Mouse (Mus musculus) midbrain, postnatal 0 days (tissue): ENCODE data around the gene Mtx3. TPM values are rescaled to one million over a fixed set of nuclear protein-coding genes. Genes with fewer than 3 reads are reported as not detected.
A peak's percentile ranks its signal among the peaks of the same experiment; 100 is the strongest.
"Not testable (repeated sequence)": the region's sequence is repeated elsewhere in the genome, so short reads cannot be mapped to it uniquely, and the experiment has no call there.

ENCODE experiments used
- ATAC-seq: fragments of 200-750 bp; cut with Nextera tagmentation; 2 replicates; pipeline ENCODE4 v1.8.0; 2017; ENCODE audit warnings: moderate number of reproducible peaks, mild to moderate bottlenecking, moderate TSS enrichment, moderate library complexity; ENCODE audit not compliant: low FRiP score
- DNase-seq: peaks from one replicate; pipeline ENCODE4 v3.0.0-alpha.2; 2015; ENCODE audit warnings: low spot score
- H3K27ac ChIP-seq: fragments of 300-500 bp; sonication (generic); 2 replicates; pipeline ENCODE4 v1.5.1; 2014; ENCODE audit warnings: low read depth, mild to moderate bottlenecking, low read length, mixed read lengths
- H3K27me3 ChIP-seq: fragments of 300-500 bp; sonication (generic); 2 replicates; pipeline ENCODE4 v1.6.1; 2014; ENCODE audit warnings: low read length, control low read depth, mixed read lengths; ENCODE audit not compliant: insufficient read depth
- H3K36me3 ChIP-seq: fragments of 300-500 bp; sonication (generic); 2 replicates; pipeline ENCODE4 v1.6.1; 2014; ENCODE audit warnings: low read length, control low read depth, mixed read lengths; ENCODE audit not compliant: insufficient read depth
- H3K4me1 ChIP-seq: fragments of 300-500 bp; sonication (generic); 2 replicates; pipeline ENCODE4 v1.6.1; 2014; ENCODE audit warnings: mild to moderate bottlenecking, control low read depth, antibody characterized with exemption, low read length, mixed read lengths; ENCODE audit not compliant: insufficient read depth
- H3K4me2 ChIP-seq: fragments of 300-500 bp; sonication (generic); 2 replicates; pipeline ENCODE4 v1.6.1; 2014; ENCODE audit warnings: low read depth, mild to moderate bottlenecking, low read length, mixed read lengths; ENCODE audit not compliant: poor library complexity, severe bottlenecking
- H3K4me3 ChIP-seq: fragments of 300-500 bp; sonication (generic); 2 replicates; pipeline ENCODE4 v1.5.1; 2014; ENCODE audit warnings: low read depth, mild to moderate bottlenecking, low read length, moderate library complexity
- H3K9ac ChIP-seq: fragments of 300-500 bp; sonication (generic); replicated peaks from 2 replicates; pipeline ENCODE4 v1.6.1; 2014; ENCODE audit warnings: mild to moderate bottlenecking, low read length, moderate library complexity, mixed read lengths; ENCODE audit not compliant: poor library complexity, severe bottlenecking
- H3K9me3 ChIP-seq: fragments of 300-500 bp; sonication (generic); 2 replicates; pipeline ENCODE4 v1.6.1; 2016; ENCODE audit warnings: low read length, control low read depth
- CTCF ChIP-seq: IDR thresholded peaks from 2 replicates; pipeline ENCODE4 v1.5.1; 2016; ENCODE audit warnings: antibody characterized with exemption, mild to moderate bottlenecking
- WGBS: fragments of 180-500 bp; shearing (Covaris S2); extraction: QIAGEN DNeasy Blood & Tissue Kit; methylation state at CpG from one replicate; pipeline ENCODE4 v1.1.7; 2014; 5-methylcytosine and 5-hydroxymethylcytosine counted together
- polyA plus RNA-seq: library from polyadenylated mRNA; unstranded; fragments of >200 nt; fragmentation: Nextera tagmentation; extraction: Ambion mirVana; gene quantifications from 2 replicates; pipeline ENCODE4 v1.2.1, GENCODE M21; 2015
- total RNA-seq: library from RNA; depleted of rRNA; stranded (reverse); fragments of >200 nt; gene quantifications from 2 replicates; pipeline ENCODE4 v1.2.3, GENCODE M21; 2014; rRNA removed

Gene Mtx3
- total RNA-seq (26.9 and 27.9 TPM in 2 replicates), polyA plus RNA-seq (3.1 and 3.8 TPM in 2 replicates)

GRCm38 (mm10) chr13:92844586-92845221, at the start of gene Mtx3:
TSS of gene Mtx3 (plus strand) at chr13:92844760.
- peak within 1 kb of the TSS; percentile 65 for H3K4me2 ChIP-seq
- ATAC-seq = peak; percentile 99
- no peaks in the 10 kb centered on the region for H3K27me3 ChIP-seq
- H3K27ac ChIP-seq = peak within 1 kb of the TSS; percentile 75
- H3K36me3 ChIP-seq = peaks cover 16% of the 10 kb centered on the region
- WGBS = 2% methylated on average over 35 of the region's 40 CpGs
- peak within 1 kb of the TSS; percentile 61 for H3K4me3 ChIP-seq
- H3K4me1 ChIP-seq = 0 out of 2 replicates have a peak, but pooled peaks cover 6% of the 10 kb centered on the region
- peak; percentile 88 for DNase-seq
- TF ChIP-seq CTCF = no peak
- no peaks in the 10 kb centered on the region for H3K9me3 ChIP-seq
- H3K9ac ChIP-seq = peak within 1 kb of the TSS; percentile 64

- no peak for DNase-seq
- no peak overlapping the region for H3K27ac ChIP-seq
- no peak overlapping the region for H3K4me3 ChIP-seq
- no peaks in the 10 kb centered on the region for H3K36me3 ChIP-seq
- no peaks in the 10 kb centered on the region for H3K4me1 ChIP-seq
- H3K9me3 ChIP-seq = no peaks in the 10 kb centered on the region
- TF ChIP-seq CTCF = no peak
- no peak overlapping the region for H3K4me2 ChIP-seq
- no peak overlapping the region for H3K9ac ChIP-seq
- H3K27me3 ChIP-seq = peaks cover 7% of the 10 kb centered on the region; the same call in 1 of the 2 replicates
- 71% methylated on average over 2 of the region's 2 CpGs for WGBS
- no peak for ATAC-seq
These were observed 45.7 kb upstream of the Mtx3 start for GRCm38 (mm10) chr13:92798830-92799229.

- Histone ChIP-seq H3K4me1 (no peaks in the 10 kb centered on the region), H3K27ac (no peak overlapping the region), H3K9me3 (no peaks in the 10 kb centered on the region), H3K9ac (no peak overlapping the region), H3K27me3 (peaks cover 6% of the 10 kb centered on the region; the same call in 1 of the 2 replicates), H3K4me2 (no peak overlapping the region), H3K4me3 (no peak overlapping the region), H3K36me3 (no peaks in the 10 kb centered on the region)
- 82% methylated on average over 7 of the region's 7 CpGs for WGBS
- TF ChIP-seq CTCF = no peak
- no peak for ATAC-seq
- peak; percentile 24 for DNase-seq
These were observed 45.1 kb upstream of the Mtx3 start for GRCm38 (mm10) chr13:92799306-92799925.

GRCm38 (mm10) chr13:92806785-92807184, 37.8 kb upstream of the Mtx3 start:
- H3K4me2 ChIP-seq = no peak overlapping the region
- H3K9ac ChIP-seq = no peak overlapping the region
- no peaks in the 10 kb centered on the region for H3K9me3 ChIP-seq
- no peak overlapping the region for H3K27ac ChIP-seq
- DNase-seq (no peak), ATAC-seq (no peak)
- no peak for TF ChIP-seq CTCF
- no peaks in the 10 kb centered on the region for H3K36me3 ChIP-seq
- H3K4me1 ChIP-seq = no peaks in the 10 kb centered on the region
- H3K4me3 ChIP-seq = no peak overlapping the region
- H3K27me3 ChIP-seq = no peaks in the 10 kb centered on the region

GRCm38 (mm10) chr13:92807849-92808248, 36.7 kb upstream of the Mtx3 start:
- Histone ChIP-seq H3K36me3 (no peaks in the 10 kb centered on the region), H3K4me1 (no peaks in the 10 kb centered on the region), H3K9me3 (no peaks in the 10 kb centered on the region), H3K4me3 (no peak overlapping the region), H3K27ac (no peak overlapping the region), H3K4me2 (no peak overlapping the region), H3K9ac (no peak overlapping the region), H3K27me3 (no peaks in the 10 kb centered on the region)
- DNase-seq (no peak), ATAC-seq (no peak)
- no peak for TF ChIP-seq CTCF
- WGBS = 94% methylated on average over 3 of the region's 3 CpGs

GRCm38 (mm10) chr13:92810592-92810991, 34.0 kb upstream of the Mtx3 start:
- H3K27ac ChIP-seq, DNase-seq, H3K9me3 ChIP-seq, H3K27me3 ChIP-seq, H3K9ac ChIP-seq, H3K4me3 ChIP-seq, ATAC-seq, H3K36me3 ChIP-seq, H3K4me2 ChIP-seq, H3K4me1 ChIP-seq: not testable (repeated sequence)
- WGBS = 83% methylated on average over 1 of the region's 1 CpGs
